Mouse (Mus musculus): ENCODE measurements at regions not wholly inside any gene's neighbourhood (a gene's known extent, or its start where the extent isn't known, plus 50 kb on each side); places are given as distances from the start of the nearest gene placed in this dataset.
A peak's percentile ranks its signal among the peaks of the same experiment; 100 is the strongest.
"Not testable (repeated sequence)": the region's sequence is repeated elsewhere in the genome, so short reads cannot be mapped to it uniquely, and the experiment has no call there.

DNA sequence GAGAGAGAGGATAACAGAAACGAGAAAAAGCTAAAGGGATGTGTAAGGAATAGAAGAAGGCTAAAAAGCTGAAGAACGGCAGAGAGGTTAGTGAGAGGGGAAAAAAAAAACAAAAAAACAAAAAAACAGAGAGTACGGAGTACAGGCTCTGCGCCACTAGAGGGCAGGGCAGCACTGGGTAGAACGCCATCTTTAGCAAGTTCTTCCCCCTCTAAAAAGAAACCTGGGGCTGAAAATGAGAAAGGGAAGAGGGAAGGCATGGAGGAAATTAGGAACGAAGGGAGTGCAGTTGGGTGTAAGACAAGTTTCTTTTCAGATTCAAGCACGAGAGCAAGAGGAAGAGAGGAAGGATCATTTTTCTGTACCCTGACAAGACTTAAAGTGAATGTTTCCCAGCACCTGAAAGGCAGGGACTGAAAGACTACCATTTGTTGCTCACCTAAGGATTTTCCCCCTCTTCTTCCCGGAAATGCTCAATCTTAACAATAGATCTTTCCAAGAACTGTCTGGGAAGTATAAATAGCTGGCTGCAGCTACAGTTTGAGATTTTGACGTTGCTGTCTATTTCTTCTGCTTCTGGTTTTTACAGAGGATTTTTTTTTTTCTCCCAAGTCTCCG, 195.6 kb downstream of the Fam198b start:
- peak; percentile 94 for ATAC-seq (ENCODE audit: poor library complexity, severe bottlenecking)

DNA sequence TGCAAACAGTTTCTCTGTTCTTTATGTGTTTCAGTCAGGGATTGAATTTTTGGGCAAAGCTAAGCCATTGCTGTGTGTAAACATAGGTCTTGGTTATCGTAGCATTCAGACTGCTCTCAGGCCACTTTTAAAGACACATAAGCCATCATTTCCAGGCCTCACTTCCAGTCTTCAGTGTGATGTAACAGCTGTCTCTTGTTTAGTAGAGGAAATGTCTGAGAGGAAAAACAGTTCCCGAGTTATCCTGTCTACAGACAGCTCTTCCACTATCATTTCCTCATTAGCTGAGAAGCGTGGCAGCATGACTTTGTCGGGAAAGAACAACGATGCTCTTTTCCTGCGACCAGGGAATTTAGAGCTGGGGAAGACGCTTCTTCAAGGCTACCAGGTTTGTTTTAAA, 196.9 kb downstream of the Fam198b start:
- ATAC-seq (ENCODE audit: poor library complexity, severe bottlenecking), result no peak

DNA sequence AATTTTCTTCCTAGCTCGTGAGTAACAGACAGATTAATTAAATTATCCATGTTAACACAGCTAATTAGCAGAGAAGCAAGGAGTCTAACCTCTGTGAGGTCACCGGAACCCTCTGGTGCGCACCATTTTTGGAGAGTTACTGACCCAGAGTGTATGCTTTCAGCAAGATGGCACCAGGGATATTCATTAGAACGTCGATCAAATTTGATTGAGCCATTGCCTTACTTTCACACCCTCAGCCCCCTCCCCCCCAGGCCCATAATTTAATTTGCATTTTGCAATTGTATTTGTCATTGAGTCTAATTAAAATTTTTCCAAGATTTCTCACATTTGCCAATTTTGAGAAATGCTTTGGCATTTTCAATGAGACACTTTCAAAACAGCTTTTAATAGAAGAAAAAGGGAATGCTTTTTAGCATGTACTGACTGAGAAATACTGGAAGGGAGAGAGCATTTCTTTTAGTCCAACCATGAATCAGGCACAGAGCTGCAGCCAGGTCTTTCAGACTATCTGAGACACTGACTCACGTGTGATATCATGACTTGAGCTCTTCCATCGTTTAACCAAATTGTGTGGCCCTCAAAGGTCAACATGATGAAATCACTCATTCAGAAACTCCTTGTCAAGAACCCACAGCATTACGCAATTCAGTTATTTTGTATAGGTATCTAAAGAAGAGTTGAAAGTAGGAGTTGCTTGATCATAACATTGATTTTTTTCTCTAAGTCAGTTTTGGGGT, 198.6 kb downstream of the Fam198b start:
- ATAC-seq (ENCODE audit: poor library complexity, severe bottlenecking), result no peak

DNA sequence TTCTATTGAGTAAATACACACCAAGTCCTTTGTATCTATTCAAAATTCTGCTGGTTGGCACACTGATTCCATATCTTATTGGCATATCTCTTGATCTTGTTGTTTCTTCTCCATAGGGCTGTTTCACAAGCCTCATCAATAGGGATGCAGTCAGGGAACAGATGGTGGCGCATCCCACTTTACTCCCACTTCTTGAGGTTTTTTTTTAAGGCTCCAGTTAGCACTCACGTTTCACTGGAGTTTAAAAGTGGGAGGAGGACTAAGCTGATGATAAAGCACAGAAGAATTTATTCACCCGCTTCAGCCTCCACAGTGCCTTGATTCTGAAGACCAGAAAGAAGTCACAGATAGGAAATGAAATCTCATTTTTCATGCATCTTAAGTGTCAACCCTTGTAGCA, 199.8 kb downstream of the Fam198b start:
- ATAC-seq (ENCODE audit: poor library complexity, severe bottlenecking), result no peak

DNA sequence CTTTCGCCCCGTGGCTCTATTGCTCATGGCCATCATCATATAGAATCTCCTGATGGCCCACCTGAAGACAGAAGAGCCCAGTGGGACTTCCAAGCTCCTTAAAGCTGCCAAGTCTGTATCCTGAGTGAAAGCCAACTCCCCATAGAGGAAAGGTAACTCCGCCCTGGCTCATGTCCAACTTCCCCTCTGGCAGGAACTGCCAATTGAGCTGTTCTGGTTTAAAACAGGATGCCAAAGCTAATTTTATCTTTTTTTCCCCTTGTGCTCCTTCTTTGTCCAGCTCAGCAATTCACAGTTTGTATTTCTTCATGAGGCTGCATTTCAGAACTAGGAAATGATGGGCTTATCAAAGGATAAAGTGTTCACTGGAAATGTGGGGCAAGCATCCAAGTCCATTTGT, 215.3 kb downstream of the Fam198b start:
- ATAC-seq (ENCODE audit: poor library complexity, severe bottlenecking), result no peak

DNA sequence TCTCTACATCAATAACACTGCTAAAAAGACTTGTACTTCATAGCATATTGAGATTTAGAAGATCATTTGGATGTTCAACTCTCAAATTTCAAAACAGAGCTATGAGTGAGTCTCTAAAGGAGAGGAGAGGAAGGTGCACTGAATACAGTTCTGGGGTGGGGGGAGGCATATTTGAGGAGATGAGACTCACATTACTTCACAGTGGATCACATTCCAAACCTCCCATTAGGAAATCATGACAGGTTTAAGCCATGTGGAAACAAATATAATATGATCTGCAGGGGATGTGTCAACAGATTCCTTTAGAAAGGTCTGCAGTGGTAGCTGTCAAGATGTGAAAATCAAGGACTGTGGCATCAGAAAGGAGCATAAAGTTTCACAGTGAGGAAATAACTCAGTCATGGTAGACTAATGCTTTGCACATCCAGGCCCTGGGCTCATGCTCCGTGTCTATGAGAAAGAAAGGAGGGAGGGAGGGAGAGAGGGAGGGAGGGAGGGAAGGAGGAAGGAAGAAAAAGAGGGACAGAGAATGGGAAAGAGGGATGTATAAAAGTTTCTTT, 235.9 kb downstream of the Fam198b start:
- no peak for ATAC-seq (ENCODE audit: poor library complexity, severe bottlenecking)

DNA sequence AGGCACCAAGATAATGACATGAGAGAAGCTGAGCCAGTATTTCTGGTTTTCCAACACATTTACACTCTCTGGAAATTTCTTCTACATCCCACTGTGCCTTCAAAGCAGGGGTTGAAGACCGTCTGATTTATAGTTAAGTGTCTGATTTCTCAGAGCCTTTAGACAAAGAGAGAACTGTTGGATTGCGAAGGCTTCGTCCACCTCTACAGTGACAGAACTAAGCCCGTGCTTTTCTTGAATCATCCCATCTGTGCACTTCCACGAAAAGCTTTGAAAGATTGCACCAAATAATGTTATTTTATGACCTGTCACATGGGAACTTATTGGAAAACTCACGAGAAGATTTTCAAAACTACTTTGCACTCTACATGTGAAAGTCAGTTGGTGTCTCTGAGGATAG, 239.3 kb downstream of the Fam198b start:
- ATAC-seq (ENCODE audit: poor library complexity, severe bottlenecking), result no peak

- ATAC-seq (ENCODE audit: poor library complexity, severe bottlenecking), result no peak
These were observed 240.3 kb downstream of the Fam198b start for GRCm38 (mm10) chr3:80124621-80125020.

DNA sequence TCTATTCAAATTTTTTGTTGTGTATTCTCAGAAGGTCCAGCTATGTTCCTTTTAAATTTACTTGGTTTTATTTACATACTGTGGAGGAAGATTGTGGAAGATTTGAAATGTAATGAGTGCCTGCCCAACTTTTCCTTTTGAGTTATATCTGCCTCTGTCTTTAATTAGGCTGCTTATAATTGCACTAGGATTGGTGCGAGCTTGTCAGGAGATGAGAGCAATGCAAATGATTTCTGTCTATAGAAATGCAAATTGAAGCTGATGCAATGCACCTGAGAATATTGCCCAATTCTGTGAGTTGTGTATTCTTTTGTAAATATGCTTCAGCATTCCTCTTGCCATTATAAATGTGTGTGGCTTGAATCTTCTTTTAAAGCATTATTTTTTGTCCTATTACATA, 257.4 kb downstream of the Fam198b start:
- no peak for ATAC-seq (ENCODE audit: poor library complexity, severe bottlenecking)

- no peak for ATAC-seq (ENCODE audit: poor library complexity, severe bottlenecking)
These were observed 276.1 kb downstream of the Fam198b start for GRCm38 (mm10) chr3:80160473-80160872.

GRCm38 (mm10) chr3:80181749-80182148, 297.4 kb downstream of the Fam198b start:
- ATAC-seq (ENCODE audit: poor library complexity, severe bottlenecking), result no peak

GRCm38 (mm10) chr3:80182161-80182560, 297.8 kb downstream of the Fam198b start:
- ATAC-seq (ENCODE audit: poor library complexity, severe bottlenecking), result not testable (repeated sequence)

DNA sequence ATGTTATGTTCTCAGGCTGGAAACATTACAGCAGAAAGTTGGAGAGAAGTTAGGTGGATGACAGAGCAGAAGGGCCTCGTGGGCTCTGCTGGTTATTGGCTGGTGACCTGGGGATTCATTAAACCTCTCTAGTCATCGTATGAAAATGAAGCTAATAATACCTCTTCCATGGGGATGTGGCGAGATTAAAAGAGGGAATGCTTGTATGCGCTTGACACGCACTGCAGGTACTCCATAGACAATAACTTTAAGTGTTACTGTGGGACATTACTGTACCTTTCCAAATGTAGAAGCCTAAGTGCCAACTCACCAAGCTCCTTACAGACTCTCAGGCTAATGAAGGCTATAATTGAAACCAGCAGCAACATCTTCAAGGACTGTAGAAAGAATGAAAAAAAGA, 303.1 kb downstream of the Fam198b start:
- no peak for ATAC-seq (ENCODE audit: poor library complexity, severe bottlenecking)

DNA sequence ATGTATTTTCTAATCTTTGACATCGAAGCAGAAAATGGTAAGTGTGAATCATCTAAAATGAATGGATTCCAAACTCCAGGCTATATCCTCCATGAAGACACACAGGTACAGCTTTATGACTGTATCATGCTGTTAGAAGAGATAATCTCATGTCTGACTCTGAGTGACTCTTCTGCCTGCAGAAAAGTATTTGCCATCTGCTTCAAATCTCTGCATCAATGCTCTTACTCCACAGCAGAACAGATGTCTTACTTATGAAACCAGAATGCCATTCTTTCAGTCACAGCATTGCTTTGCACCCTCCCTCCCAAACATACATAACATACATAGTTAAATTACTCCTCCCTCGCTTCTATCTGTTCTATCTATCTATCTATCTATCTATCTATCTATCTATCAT, 316.6 kb downstream of the Fam198b start:
- no peak for ATAC-seq (ENCODE audit: poor library complexity, severe bottlenecking)

GRCm38 (mm10) chr3:80204821-80205220, 320.5 kb downstream of the Fam198b start:
- ATAC-seq (ENCODE audit: poor library complexity, severe bottlenecking), result no peak

DNA sequence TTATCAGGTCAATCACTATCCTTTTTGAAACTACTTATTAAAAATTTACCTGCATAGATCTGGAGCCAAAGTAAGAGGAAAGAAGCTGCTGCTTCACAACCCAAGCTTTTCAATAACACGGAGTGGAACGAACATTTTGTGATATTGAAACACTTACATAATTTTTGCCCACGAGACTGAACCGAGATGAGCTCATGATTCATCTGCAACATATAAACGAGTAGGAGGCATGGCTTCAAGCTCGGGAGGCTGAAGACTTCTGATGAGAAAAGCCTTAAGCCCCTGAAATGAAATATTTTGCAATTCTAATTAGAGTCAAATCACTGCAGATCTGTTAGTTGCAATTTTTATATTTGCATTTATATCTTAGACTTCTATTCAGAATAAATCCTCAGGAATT, 321.0 kb downstream of the Fam198b start:
- ATAC-seq (ENCODE audit: poor library complexity, severe bottlenecking), result no peak

DNA sequence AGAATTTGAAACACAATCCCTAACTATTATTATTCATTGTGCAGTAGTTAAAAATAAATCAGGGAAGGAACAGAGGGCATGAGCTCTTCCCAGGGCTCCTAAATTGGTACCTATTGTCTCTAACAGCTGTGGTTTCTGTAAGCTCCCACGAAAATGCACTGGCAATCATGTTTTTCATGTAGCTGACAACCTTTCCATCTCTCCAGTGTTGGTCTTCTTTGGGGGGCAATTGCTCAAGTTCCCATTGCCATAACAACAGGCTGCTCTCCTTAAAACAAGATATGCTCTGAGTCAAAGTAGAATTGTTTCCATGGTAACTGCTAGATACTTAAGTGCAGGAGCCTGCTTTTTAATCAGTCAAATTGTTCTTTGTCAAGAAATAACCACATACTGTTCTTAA, 322.7 kb downstream of the Fam198b start:
- ATAC-seq (ENCODE audit: poor library complexity, severe bottlenecking), result no peak

DNA sequence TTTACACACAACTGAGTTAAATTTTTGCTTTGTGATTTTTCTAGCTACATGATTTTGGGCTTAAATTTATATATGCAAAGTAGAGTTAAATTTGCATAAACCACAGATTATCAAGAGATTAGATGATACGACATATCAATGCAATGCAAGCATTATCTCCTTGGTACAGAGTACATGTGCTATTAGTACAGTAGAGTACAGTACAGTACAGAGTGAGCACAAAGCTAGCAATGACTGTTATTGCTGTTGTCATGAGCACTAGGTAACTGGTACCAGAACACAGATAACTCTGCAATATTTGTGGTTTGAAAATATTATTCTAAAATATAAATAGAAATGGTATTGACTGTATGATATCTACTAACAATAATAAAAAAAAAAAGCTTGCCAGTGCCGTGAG, 323.7 kb downstream of the Fam198b start:
- no peak for ATAC-seq (ENCODE audit: poor library complexity, severe bottlenecking)

- no peak for ATAC-seq (ENCODE audit: poor library complexity, severe bottlenecking)
These were observed 325.3 kb downstream of the Fam198b start for GRCm38 (mm10) chr3:80209596-80209995.

DNA sequence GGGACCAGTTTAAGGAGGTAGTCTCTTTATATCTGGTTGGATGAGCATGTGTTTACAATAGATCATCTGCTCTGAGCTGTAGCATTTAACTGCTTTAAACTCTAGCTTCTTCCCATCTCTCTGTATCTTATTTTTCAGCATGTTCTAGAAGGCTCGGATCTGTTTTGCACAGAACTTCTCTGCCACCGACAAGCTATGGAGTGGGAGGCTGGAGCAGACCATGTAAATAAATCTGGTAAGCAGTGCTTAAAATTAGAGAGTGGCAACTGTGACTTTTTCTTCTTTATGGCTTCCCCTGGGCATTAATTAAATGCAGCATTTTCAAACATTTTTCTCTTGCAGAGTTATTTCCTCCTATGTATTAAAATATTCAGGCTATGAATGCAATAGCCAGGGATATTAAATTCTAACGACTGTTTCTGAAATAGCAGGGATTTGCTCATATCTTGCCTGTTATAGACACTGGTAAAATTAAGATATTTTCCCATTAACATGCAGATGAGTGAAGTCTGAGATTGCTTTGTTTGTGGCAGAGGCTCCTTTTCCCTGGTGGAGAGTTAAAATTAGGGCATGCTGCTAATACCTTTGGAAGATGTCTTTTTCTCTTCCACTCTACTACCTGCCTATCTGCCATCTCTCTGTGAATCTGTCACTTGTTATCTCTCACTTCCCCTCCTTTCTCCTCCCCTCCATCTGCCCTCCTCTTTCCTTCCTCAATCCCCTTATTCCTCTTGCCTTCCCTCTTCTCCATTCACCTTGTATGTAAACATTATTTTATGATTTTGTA, 327.2 kb downstream of the Fam198b start:
- ATAC-seq (ENCODE audit: poor library complexity, severe bottlenecking), result no peak

- no peak for ATAC-seq (ENCODE audit: poor library complexity, severe bottlenecking)
These were observed 364.3 kb downstream of the Fam198b start for GRCm38 (mm10) chr3:80248611-80249010.

GRCm38 (mm10) chr3:80249974-80250373, 365.6 kb downstream of the Fam198b start:
- ATAC-seq (ENCODE audit: poor library complexity, severe bottlenecking), result no peak

Data from megakaryocyte, adult 5-6 weeks (primary cell).